Mouse (Mus musculus) megakaryocyte, embryonic 14.5 days (primary cell): ENCODE data around the gene Rtn1. TPM values are rescaled to one million over a fixed set of nuclear protein-coding genes. Genes with fewer than 3 reads are reported as not detected.

Experiments
- H3K27me3 ChIP-seq: replicated peaks from 2 replicates; pipeline ENCODE3; 2012; ENCODE audit warnings: inconsistent platforms
- H3K36me3 ChIP-seq: replicated peaks from 2 replicates; pipeline ENCODE3; 2012; ENCODE audit warnings: low read length, inconsistent platforms, mixed read lengths
- H3K4me1 ChIP-seq: 2 replicates; pipeline ENCODE4 v1.6.1; 2012; ENCODE audit warnings: inconsistent platforms
- H3K4me3 ChIP-seq: replicated peaks from 2 replicates; pipeline ENCODE3; 2012; ENCODE audit warnings: moderate library complexity, mild to moderate bottlenecking, inconsistent platforms
- H3K9me3 ChIP-seq: 2 replicates; pipeline ENCODE4 v1.6.1; 2012; ENCODE audit warnings: inconsistent platforms
- FLI1 ChIP-seq: IDR thresholded peaks from 2 replicates; pipeline ENCODE4 v1.6.1; 2012; ENCODE audit warnings: low read length, inconsistent platforms, mixed read lengths
- GATA1 ChIP-seq: IDR thresholded peaks from 3 replicates; pipeline ENCODE4 v1.6.1; 2012; ENCODE audit warnings: mixed read lengths, low read length, inconsistent platforms, borderline replicate concordance
- polyA plus RNA-seq: library from polyadenylated mRNA; stranded (reverse); fragments of >175 nt; gene quantifications from 2 replicates; pipeline ENCODE4 v1.2.3, GENCODE M21; 2012; ENCODE audit warnings: low replicate concordance; ENCODE audit not compliant: insufficient read depth

Rtn1 gene
- polyA plus RNA-seq, 1 experiment, result not detected

- H3K36me3 ChIP-seq, result no peaks in the 10 kb centered on the region
- H3K27me3 ChIP-seq, result peaks cover 4% of the 10 kb centered on the region
- TF ChIP-seq FLI1 (no peak), GATA1 (no peak)
- H3K4me3 ChIP-seq, result no peak overlapping the region
- no peaks in the 10 kb centered on the region for H3K4me1 ChIP-seq
- H3K9me3 ChIP-seq, result peaks cover 13% of the 10 kb centered on the region
Observed at GRCm38 (mm10) chr12:72417762-72418161, 8.9 kb upstream of the Rtn1 start.

DNA sequence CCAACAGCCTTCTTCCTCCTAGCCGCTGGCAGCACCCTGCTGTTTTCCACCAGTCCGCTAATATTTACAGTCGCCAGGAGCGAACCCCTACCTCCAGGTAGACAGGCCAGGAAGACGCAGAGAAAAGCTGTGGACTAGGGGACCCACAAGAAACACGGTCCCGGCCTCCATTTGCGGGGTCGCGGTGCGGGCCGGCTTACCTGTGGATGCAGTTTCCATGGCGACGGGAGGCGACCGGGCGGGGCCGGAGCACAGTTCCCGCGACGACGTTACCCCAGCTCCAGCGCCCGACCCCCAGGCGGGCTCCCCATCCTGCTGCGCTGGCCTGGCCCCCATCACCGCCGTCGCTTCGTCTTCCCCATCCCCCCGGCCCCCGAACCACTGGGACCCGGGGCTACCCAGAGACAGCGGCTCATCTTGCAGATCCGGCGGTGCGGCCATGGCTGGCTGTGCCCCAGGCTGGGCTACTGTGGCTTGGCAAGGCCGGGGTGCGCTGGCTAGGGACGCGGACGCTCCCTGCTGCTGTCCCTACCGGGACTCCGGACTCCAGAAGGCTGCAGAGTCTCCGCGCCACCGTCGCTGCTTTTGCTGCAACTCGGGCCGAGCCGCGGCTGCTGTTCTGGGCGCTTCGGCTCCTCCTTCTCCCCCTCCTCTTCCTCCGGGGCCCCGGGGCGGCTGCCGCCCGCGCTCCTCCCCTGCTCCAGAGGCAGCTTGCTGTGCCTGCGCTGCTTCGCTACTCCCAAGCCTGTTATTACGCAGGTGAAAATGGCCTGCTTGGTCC is 553 bp downstream of the Rtn1 start:
- Histone ChIP-seq H3K4me1 (peaks cover 21% of the 10 kb centered on the region), H3K27me3 (peaks cover 46% of the 10 kb centered on the region), H3K36me3 (no peaks in the 10 kb centered on the region), H3K4me3 (peak overlapping the region; percentile 90), H3K9me3 (no peaks in the 10 kb centered on the region)
- TF ChIP-seq FLI1 (no peak), GATA1 (no peak)

DNA sequence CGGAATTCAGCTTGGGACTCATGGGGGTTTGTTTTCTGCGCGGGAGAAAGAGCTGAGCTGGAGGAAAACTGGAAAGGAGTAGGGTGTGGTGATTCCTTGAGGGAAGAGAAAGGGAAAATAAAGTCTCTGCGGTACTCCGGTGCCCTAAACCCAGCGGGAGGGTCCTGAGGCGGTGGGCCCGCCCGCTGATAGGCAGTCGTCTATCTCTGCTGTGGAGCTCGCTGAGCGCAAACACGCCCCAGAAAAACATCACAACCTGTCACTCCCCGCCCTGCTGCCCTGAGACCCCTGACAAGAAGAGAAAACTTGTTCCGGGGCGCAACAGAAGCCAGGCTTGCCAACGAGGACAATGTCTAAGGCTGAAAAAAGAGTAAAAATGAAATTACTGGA is 1.1 kb downstream of the Rtn1 start:
- TF ChIP-seq FLI1 (no peak), GATA1 (no peak)
- Histone ChIP-seq H3K4me1 (peaks cover 21% of the 10 kb centered on the region), H3K27me3 (peaks cover 43% of the 10 kb centered on the region), H3K4me3 (peak overlapping the region; percentile 90), H3K9me3 (no peaks in the 10 kb centered on the region), H3K36me3 (no peaks in the 10 kb centered on the region)

DNA sequence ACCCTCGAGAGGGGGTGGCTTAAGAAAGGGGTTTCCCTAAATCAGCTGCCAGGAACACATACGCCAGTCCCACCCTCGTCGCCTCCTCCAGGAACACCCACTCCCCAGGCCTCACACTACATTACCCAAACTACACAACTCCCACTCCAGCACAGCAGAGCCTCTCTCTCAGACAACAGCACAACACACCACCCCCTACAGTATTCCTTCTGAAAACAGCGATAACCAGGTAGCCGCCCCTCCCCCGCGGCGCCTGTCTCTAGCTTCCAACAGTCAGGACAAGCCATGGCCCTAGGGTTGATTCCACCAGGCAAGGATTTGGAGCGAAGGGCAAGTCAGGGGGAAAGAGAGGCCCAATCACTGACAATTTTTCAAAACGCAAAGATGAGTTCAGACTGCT is 1.7 kb downstream of the Rtn1 start:
- Histone ChIP-seq H3K9me3 (no peaks in the 10 kb centered on the region), H3K4me1 (peaks cover 21% of the 10 kb centered on the region), H3K36me3 (no peaks in the 10 kb centered on the region), H3K4me3 (no peak overlapping the region), H3K27me3 (peaks cover 43% of the 10 kb centered on the region)
- TF ChIP-seq GATA1, result no peak
- TF ChIP-seq FLI1, result no peak

DNA sequence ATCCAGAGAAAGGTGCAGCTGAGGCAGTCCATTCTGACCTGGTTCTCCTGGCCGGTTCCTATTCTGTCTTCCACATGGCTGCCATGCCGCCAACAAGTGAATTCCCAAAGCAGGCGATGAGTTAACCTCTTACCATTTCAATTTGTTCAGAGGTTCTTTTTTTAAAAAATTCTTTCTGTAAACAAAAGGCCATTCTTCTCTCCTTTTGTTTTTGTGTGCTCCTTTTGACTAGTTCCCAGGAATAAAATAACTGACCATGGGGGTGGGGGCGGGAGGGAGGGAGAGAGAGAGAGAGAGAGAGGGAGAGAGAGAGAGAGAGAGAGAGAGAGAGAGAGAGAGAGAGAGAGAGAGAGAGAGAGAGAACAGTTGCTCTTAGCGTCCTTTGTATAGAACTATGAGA is 3.8 kb downstream of the Rtn1 start:
- H3K9me3 ChIP-seq, result no peaks in the 10 kb centered on the region
- H3K36me3 ChIP-seq, result no peaks in the 10 kb centered on the region
- H3K27me3 ChIP-seq, result peaks cover 37% of the 10 kb centered on the region
- H3K4me1 ChIP-seq, result peaks cover 21% of the 10 kb centered on the region
- no peak overlapping the region for H3K4me3 ChIP-seq
- TF ChIP-seq FLI1 (no peak), GATA1 (no peak)

DNA sequence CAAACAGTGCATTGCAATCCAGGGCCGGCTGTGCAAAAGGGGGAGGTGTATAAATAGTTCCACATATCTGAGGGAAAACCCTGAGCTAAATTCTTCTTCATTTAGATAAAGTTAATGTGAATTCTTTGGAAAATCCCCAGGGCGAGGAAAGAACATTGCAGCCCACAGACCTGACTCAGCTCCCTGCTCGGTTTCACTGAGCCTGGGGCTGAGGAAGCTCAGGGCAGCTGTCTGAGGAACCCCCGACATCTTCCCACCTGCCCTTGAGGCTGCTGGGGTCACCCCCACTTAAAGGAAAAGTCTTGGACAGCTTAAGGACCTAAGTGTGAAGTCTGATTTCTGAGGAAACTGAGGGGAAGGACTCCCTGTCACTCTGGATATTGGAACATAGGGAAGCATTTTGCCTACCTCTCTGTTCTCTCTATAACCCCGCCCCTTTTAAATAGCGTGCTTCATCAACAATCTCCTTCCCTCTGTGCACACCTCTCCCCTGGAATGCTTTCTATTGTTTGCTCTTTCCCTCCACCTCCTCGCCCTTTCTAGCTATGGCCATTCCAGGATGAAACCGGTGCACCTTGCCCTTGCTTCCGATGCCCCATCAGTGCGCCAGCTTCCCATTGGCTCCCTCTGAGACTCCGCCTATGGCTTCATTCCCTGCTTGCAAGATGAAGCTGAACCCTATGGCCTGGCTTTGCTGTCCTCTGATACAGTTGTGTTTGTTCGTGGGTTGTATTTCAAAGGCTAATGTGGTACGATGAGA is 15.6 kb downstream of the Rtn1 start:
- Histone ChIP-seq H3K4me1 (no peaks in the 10 kb centered on the region), H3K36me3 (no peaks in the 10 kb centered on the region), H3K4me3 (no peak overlapping the region), H3K9me3 (peaks cover 12% of the 10 kb centered on the region; the same call in 1 of the 2 replicates), H3K27me3 (no peaks in the 10 kb centered on the region)
- TF ChIP-seq FLI1 (no peak), GATA1 (no peak)

DNA sequence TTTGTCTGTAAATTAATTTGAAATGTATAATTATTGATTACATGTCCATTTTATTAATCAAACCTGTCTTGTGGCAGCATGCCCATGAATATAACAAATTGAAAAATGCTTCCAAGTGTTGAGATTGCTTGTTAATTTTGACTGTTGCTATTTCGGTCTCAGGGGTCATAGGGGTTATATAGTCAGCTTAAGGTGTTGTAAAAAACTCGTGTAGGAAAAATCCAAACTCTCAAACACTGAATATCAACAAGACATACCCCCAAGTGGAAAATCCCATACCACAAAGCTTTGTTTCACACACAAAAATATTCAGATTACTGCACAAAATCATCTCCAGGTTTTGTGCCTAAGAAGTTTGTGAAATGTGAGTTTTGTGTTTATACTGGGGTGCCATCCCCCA is 18.5 kb downstream of the Rtn1 start:
- no peaks in the 10 kb centered on the region for H3K36me3 ChIP-seq
- TF ChIP-seq GATA1 (no peak), FLI1 (no peak)
- 0 out of 2 replicates have a peak, but pooled peaks cover 6% of the 10 kb centered on the region for H3K9me3 ChIP-seq
- H3K4me3 ChIP-seq, result no peak overlapping the region
- H3K4me1 ChIP-seq, result no peaks in the 10 kb centered on the region
- H3K27me3 ChIP-seq, result no peaks in the 10 kb centered on the region

- H3K4me3 ChIP-seq, result no peak overlapping the region
- H3K27me3 ChIP-seq, result no peaks in the 10 kb centered on the region
- no peaks in the 10 kb centered on the region for H3K4me1 ChIP-seq
- no peaks in the 10 kb centered on the region for H3K36me3 ChIP-seq
- 0 out of 2 replicates have a peak, but pooled peaks cover 3% of the 10 kb centered on the region for H3K9me3 ChIP-seq
- TF ChIP-seq GATA1 (no peak), FLI1 (no peak)
Observed at GRCm38 (mm10) chr12:72389377-72390103, 19.3 kb downstream of the Rtn1 start.

- TF ChIP-seq FLI1, result no peak
- no peak for TF ChIP-seq GATA1
- Histone ChIP-seq H3K27me3 (no peaks in the 10 kb centered on the region), H3K36me3 (no peaks in the 10 kb centered on the region), H3K4me3 (no peak overlapping the region), H3K4me1 (no peaks in the 10 kb centered on the region), H3K9me3 (0 out of 2 replicates have a peak, but pooled peaks cover 3% of the 10 kb centered on the region)
Observed at GRCm38 (mm10) chr12:72388835-72389234, 20.0 kb downstream of the Rtn1 start.
